Mouse (Mus musculus) liver, postnatal 0 days (tissue): ENCODE results near the gene Slc22a14.

Experiments
- CTCF ChIP-seq: sonication (generic); IDR thresholded peaks from 2 replicates; pipeline ENCODE4 v1.5.1; 2016; ENCODE audit warnings: antibody characterized with exemption, low read depth
- EP300 ChIP-seq: IDR thresholded peaks from 2 replicates; pipeline ENCODE4 v1.6.1; 2016; ENCODE audit warnings: antibody characterized with exemption, low read depth, mild to moderate bottlenecking

GRCm38 (mm10) chr9:119394808-119395207 is 29.5 kb upstream of the Slc22a14 start:
- no peak for TF ChIP-seq CTCF
- no peak for TF ChIP-seq EP300
